Mouse (Mus musculus) adrenal gland, adult 18-20 months (tissue): ENCODE measurements around the gene Lrsam1. TPM values are rescaled to one million over a fixed set of nuclear protein-coding genes. Genes with fewer than 3 reads are reported as not detected.

Experiments used
- DNase-seq, 2 experiments: peaks; one replicate each; pipeline ENCODE4 v3.0.0; 2021 to 2022; ENCODE audit warnings: low spot score in 2 of 2
- total RNA-seq, 2 experiments: library from RNA; stranded (reverse); gene quantifications; 1 replicate in 1 of 2; 2 replicates in 1 of 2; pipeline ENCODE4 v1.2.3; 2021

Gene Lrsam1
- total RNA-seq, 2 experiments from 2014 or later = 16.6 to 23.4 TPM

- no peak for DNase-seq
Measured at GRCm38 (mm10) chr2:32968024-32968614, 6.7 kb upstream of the Lrsam1 start.

GRCm38 (mm10) chr2:32966689-32967631 lies 5.5 kb upstream of the Lrsam1 start:
- DNase-seq = peak; percentile 82 to 85

GRCm38 (mm10) chr2:32966184-32966688 lies 4.8 kb upstream of the Lrsam1 start:
- no peak for DNase-seq

GRCm38 (mm10) chr2:32965511-32966183 lies 4.2 kb upstream of the Lrsam1 start:
- DNase-seq = no peak

GRCm38 (mm10) chr2:32964659-32965457 lies 3.4 kb upstream of the Lrsam1 start:
- DNase-seq = no peak

GRCm38 (mm10) chr2:32963981-32964380 lies 2.6 kb upstream of the Lrsam1 start:
- DNase-seq = no peak

- DNase-seq = no peak
Measured at GRCm38 (mm10) chr2:32963544-32963943, 2.1 kb upstream of the Lrsam1 start.

GRCm38 (mm10) chr2:32962875-32963220 lies 1.4 kb upstream of the Lrsam1 start:
- no peak for DNase-seq

GRCm38 (mm10) chr2:32962062-32962874 lies 854 bp upstream of the Lrsam1 start:
- DNase-seq = peak in 1 of 2 experiments; percentile 34

- no peak for DNase-seq
Measured at GRCm38 (mm10) chr2:32960273-32960672, 1.1 kb downstream of the Lrsam1 start.

GRCm38 (mm10) chr2:32957344-32957743 lies 4.1 kb downstream of the Lrsam1 start:
- DNase-seq = no peak

GRCm38 (mm10) chr2:32954581-32954980 lies 6.8 kb downstream of the Lrsam1 start:
- no peak for DNase-seq

- DNase-seq = no peak
Measured at GRCm38 (mm10) chr2:32947454-32947853, 14.0 kb downstream of the Lrsam1 start.

GRCm38 (mm10) chr2:32940483-32940882 lies 20.9 kb downstream of the Lrsam1 start:
- DNase-seq = no peak

- no peak for DNase-seq
Measured at GRCm38 (mm10) chr2:32939418-32939817, 22.0 kb downstream of the Lrsam1 start.

GRCm38 (mm10) chr2:32938741-32939140 lies 22.7 kb downstream of the Lrsam1 start:
- DNase-seq = no peak

- DNase-seq = no peak
Measured at GRCm38 (mm10) chr2:32931730-32932129, 29.7 kb downstream of the Lrsam1 start.

GRCm38 (mm10) chr2:32928947-32929829 lies 32.2 kb downstream of the Lrsam1 start:
- DNase-seq = no peak
